Mouse (Mus musculus): ENCODE results near the gene Nav3.

DNA sequence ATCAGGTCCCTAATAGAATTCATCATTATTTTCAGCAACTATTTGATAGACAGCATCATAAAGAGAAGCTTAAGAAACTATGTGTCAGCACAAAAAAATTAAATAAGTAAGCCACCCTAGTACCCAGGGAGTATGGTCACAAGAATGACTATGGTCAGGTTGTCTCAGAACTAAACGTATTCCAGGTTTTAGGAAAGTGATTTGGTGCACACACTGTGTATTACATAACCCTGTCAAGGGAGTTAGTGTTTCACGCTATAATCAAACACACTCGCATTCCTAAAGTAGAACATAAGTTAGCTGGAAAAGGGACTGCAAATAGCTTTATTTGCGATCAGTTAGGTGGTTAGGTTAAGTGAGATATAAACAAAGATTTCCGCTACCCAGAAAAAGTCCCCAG lies 126.0 kb downstream of the Nav3 start:
- no peak for TF ChIP-seq CTCF (IDR thresholded peaks at IDR 0.05; ENCODE audit: low read depth, low read length)
- no peak for TF ChIP-seq POLR2A (IDR thresholded peaks at IDR 0.05; ENCODE audit: borderline replicate concordance, low read depth, low read length)
